Mouse (Mus musculus): ENCODE data around the gene Gzma. TPM values are rescaled to one million over a fixed set of nuclear protein-coding genes. Genes with fewer than 3 reads are reported as not detected.

Gzma gene
- total RNA-seq, 1 experiment from 2014 or later, result not detected

DNA sequence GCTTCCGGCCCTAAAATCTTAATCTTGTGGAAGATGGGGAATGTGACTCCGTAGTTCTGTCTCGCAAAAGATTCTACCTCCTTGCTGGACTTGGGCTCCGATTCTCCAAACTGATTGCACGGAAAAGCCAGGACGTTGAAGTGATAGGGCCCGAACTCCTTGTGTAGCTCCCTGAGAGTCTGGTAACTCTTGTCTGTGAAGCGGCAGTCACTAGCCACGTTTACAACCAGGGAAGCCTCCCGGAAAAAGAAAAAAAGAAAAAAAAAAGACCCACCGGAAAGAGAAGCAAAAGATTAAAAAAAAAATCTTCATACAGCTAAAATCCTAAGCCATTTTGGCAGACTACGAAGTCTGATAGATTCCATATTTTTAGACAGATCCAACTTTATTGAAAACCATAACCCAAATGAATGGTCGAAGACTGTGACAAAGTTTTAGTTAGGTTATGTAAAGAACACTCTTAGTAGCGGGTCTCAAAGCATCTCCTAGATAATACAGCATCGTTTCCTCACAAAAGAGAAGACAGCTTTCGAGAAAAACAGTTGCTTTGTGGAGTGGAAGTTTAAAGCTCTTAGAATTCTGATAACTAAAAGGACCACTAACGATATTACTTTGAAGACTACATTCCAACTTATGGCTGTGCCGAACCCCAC, 55.2 kb downstream of the Gzma start:
- DNase-seq, result no peak

DNA sequence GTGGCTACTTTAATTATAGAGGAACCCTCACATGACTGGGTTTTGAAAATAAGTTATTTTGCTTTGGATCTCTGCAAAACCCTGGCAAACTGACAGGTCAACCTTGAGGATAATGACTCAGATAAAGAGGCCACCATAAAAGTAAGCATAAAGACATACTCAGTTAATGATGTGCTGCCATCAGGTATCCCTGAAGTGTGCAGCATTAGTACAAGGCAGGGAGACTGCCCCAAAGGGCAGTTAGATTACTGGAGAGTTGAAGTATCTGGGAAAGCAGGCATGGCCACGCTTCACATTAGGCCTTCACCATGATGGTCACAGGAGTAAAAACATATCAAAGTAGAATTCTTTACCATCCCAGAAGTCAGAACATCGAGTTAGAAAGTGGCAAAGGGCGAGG, 55.9 kb downstream of the Gzma start:
- DNase-seq, result no peak

Other genes with a start within 250 kb of the Gzma start
- gene Mtrex, start 173.6 kb downstream of the Gzma start, total RNA-seq (2021), result 46.7 and 53.8 TPM in 2 replicates
- 17.5 and 20.3 TPM in 2 replicates for gene Dhx29, start 173.5 kb downstream of the Gzma start, total RNA-seq (2021)
- 0.33 and 0.67 TPM in 2 replicates for gene Ccno, start 113.2 kb downstream of the Gzma start, total RNA-seq (2021)
- gene Mcidas, start 107.1 kb downstream of the Gzma start, total RNA-seq (2021), result not detected in 2 replicates
- gene Cdc20b, start 65.9 kb downstream of the Gzma start, total RNA-seq (2021), result not detected in 2 replicates
- gene Gpx8, start 54.6 kb downstream of the Gzma start, total RNA-seq (2021), result 86.0 and 96.8 TPM in 2 replicates
- 8.4 and 11.5 TPM in 2 replicates for gene Esm1, start 108.7 kb upstream of the Gzma start, total RNA-seq (2021)
- gene Gzmk, start 124.9 kb upstream of the Gzma start, total RNA-seq (2021), result not detected in 2 replicates
- 0.81 and 0.85 TPM in 2 replicates for gene BC067074, start 192.2 kb upstream of the Gzma start, total RNA-seq (2021)

All from adrenal gland, postnatal 25 days (tissue).